Mouse (Mus musculus) liver, embryonic 11.5 days (tissue): ENCODE measurements around the gene Gm49403. TPM values are rescaled to one million over a fixed set of nuclear protein-coding genes. Genes with fewer than 3 reads are reported as not detected.
A peak's percentile ranks its signal among the peaks of the same experiment; 100 is the strongest.

Experiments
- ATAC-seq: fragments of 200-750 bp; cut with Nextera tagmentation; replicated peaks from 2 replicates; pipeline ENCODE4 v1.8.0; 2017; ENCODE audit warnings: moderate number of reproducible peaks, mild to moderate bottlenecking, moderate TSS enrichment, moderate library complexity; ENCODE audit not compliant: low FRiP score
- DNase-seq: peaks from one replicate; pipeline ENCODE4 v3.0.0-alpha.2; 2017; ENCODE audit warnings: low spot score
- H3K27ac ChIP-seq: fragments of 300-500 bp; sonication (generic); 2 replicates; pipeline ENCODE4 v1.5.1; 2014; ENCODE audit warnings: mild to moderate bottlenecking, low read depth, low read length, control low read depth
- H3K27me3 ChIP-seq: fragments of 300-500 bp; sonication (generic); replicated peaks from 2 replicates; pipeline ENCODE4 v1.6.1; 2014; ENCODE audit warnings: low read length, mixed read lengths; ENCODE audit not compliant: control insufficient read depth, insufficient read depth
- H3K36me3 ChIP-seq: fragments of 300-500 bp; sonication (generic); 2 replicates; pipeline ENCODE4 v1.6.1; 2014; ENCODE audit warnings: mild to moderate bottlenecking, low read length, moderate library complexity, mixed read lengths; ENCODE audit not compliant: control insufficient read depth, insufficient read depth
- H3K4me1 ChIP-seq: fragments of 300-500 bp; sonication (generic); replicated peaks from 2 replicates; pipeline ENCODE4 v1.6.1; 2014; ENCODE audit warnings: low read length, mixed read lengths; ENCODE audit not compliant: control insufficient read depth, insufficient read depth
- H3K4me2 ChIP-seq: fragments of 300-500 bp; sonication (generic); 2 replicates; pipeline ENCODE4 v1.6.1; 2014; ENCODE audit warnings: mild to moderate bottlenecking, control low read depth, moderate library complexity
- H3K4me3 ChIP-seq: fragments of 300-500 bp; sonication (generic); 2 replicates; pipeline ENCODE4 v1.5.1; 2014; ENCODE audit warnings: low read depth, low read length, control low read depth
- H3K9ac ChIP-seq: fragments of 300-500 bp; sonication (generic); 2 replicates; pipeline ENCODE4 v1.6.1; 2014; ENCODE audit warnings: low read depth, low read length, control low read depth
- H3K9me3 ChIP-seq: fragments of 300-500 bp; sonication (generic); 2 replicates; pipeline ENCODE4 v1.6.1; 2016; ENCODE audit warnings: low read length, inconsistent platforms, mixed read lengths; ENCODE audit not compliant: control insufficient read depth
- WGBS: fragments of 180-500 bp; shearing (Covaris S2); extraction: QIAGEN DNeasy Blood & Tissue Kit; methylation state at CpG from one replicate; pipeline ENCODE4 v1.1.7; 2014; 5-methylcytosine and 5-hydroxymethylcytosine counted together
- microRNA-seq: library from miRNA; unstranded; fragments of <30 nt; microRNA quantifications from one replicate; pipeline ENCODE4, GENCODE M21; 2017; ENCODE audit warnings: borderline number of aligned reads
- polyA plus RNA-seq: library from polyadenylated mRNA; unstranded; fragments of >200 nt; fragmentation: Nextera tagmentation; extraction: Ambion mirVana; gene quantifications from 2 replicates; pipeline ENCODE4 v1.2.1, GENCODE M21; 2014

Gm49403 gene
- polyA plus RNA-seq, 1 experiment from 2014 or later = not detected

GRCm38 (mm10) chr19:8930117-8930516, 46.4 kb downstream of the Gm49403 start:
- ATAC-seq (no peak), DNase-seq (no peak)
- H3K4me2 ChIP-seq = peak overlapping the region; percentile 90
- H3K4me3 ChIP-seq = peak overlapping the region; percentile 87
- H3K4me1 ChIP-seq = peaks cover 34% of the 10 kb centered on the region
- peak overlapping the region; percentile 88 for H3K9ac ChIP-seq
- no peaks in the 10 kb centered on the region for H3K9me3 ChIP-seq
- H3K36me3 ChIP-seq = peaks cover 27% of the 10 kb centered on the region
- no peaks in the 10 kb centered on the region for H3K27me3 ChIP-seq
- WGBS = 10% methylated on average over 11 of the region's 11 CpGs
- H3K27ac ChIP-seq = peak overlapping the region; percentile 92

GRCm38 (mm10) chr19:8930771-8931170, 47.0 kb downstream of the Gm49403 start:
- H3K9ac ChIP-seq = peak overlapping the region; percentile 88
- no peaks in the 10 kb centered on the region for H3K27me3 ChIP-seq
- 80% methylated on average over 7 of the region's 7 CpGs for WGBS

GRCm38 (mm10) chr19:8936736-8937135, 53.0 kb downstream of the Gm49403 start:
- DNase-seq = no peak
- H3K27ac ChIP-seq = no peak overlapping the region
- no peaks in the 10 kb centered on the region for H3K27me3 ChIP-seq
- ATAC-seq = no peak
- 80% methylated on average over 2 of the region's 2 CpGs for WGBS
- peaks cover 33% of the 10 kb centered on the region for H3K36me3 ChIP-seq
- H3K4me1 ChIP-seq = peaks cover 12% of the 10 kb centered on the region
- H3K4me2 ChIP-seq = no peak overlapping the region
- H3K4me3 ChIP-seq = no peak overlapping the region
- no peak overlapping the region for H3K9ac ChIP-seq
- no peaks in the 10 kb centered on the region for H3K9me3 ChIP-seq

More at GRCm38 (mm10) chr19:8930771-8931170, 47.0 kb downstream of the Gm49403 start:
- Histone ChIP-seq H3K27ac (no peak overlapping the region; the same call in 1 of the 2 replicates), H3K36me3 (peaks cover 25% of the 10 kb centered on the region), H3K4me2 (peak overlapping the region; percentile 90), H3K4me1 (peaks cover 34% of the 10 kb centered on the region), H3K4me3 (peak overlapping the region; percentile 87), H3K9me3 (no peaks in the 10 kb centered on the region)
- DNase-seq (no peak), ATAC-seq (no peak)

Small RNA genes within 50 kb of the gene (microRNA-seq; reads per million reads assigned to microRNA genes)
- not detected for gene Mir5136

Other genes with a start within 250 kb of the Gm49403 start
- gene Chrm1, start 220.1 kb upstream of the Gm49403 start, polyA plus RNA-seq = 0.12 TPM in 1 of 2 replicates, not detected in the other
- 150 and 159 TPM in 2 replicates for gene Slc3a2, start 160.6 kb upstream of the Gm49403 start, polyA plus RNA-seq
- 142 and 143 TPM in 2 replicates for gene Wdr74, start 148.1 kb upstream of the Gm49403 start, polyA plus RNA-seq
- gene 1700092M07Rik, start 143.2 kb upstream of the Gm49403 start, polyA plus RNA-seq = 1.7 and 2.0 TPM in 2 replicates
- 69.5 and 73.1 TPM in 2 replicates for gene Stx5a, start 142.5 kb upstream of the Gm49403 start, polyA plus RNA-seq
- gene Nxf1, start 126.9 kb upstream of the Gm49403 start, polyA plus RNA-seq = 197 and 198 TPM in 2 replicates
- gene Tmem223, start 112.9 kb upstream of the Gm49403 start, polyA plus RNA-seq = 116 and 123 TPM in 2 replicates
- gene Tmem179b, start 109.5 kb upstream of the Gm49403 start, polyA plus RNA-seq = 116 and 119 TPM in 2 replicates
- 25.9 TPM in 2 replicates for gene Taf6l, start 97.5 kb upstream of the Gm49403 start, polyA plus RNA-seq
- 152 and 159 TPM in 2 replicates for gene Polr2g, start 85.4 kb upstream of the Gm49403 start, polyA plus RNA-seq
- 3.2 and 4.1 TPM in 2 replicates for gene Zbtb3, start 81.4 kb upstream of the Gm49403 start, polyA plus RNA-seq
- gene Ttc9c, start 64.6 kb upstream of the Gm49403 start, polyA plus RNA-seq = 43.8 and 46.8 TPM in 2 replicates
- 5.5 and 6.4 TPM in 2 replicates for gene Hnrnpul2, start 63.9 kb upstream of the Gm49403 start, polyA plus RNA-seq
- gene AC129217.1, start 54.2 kb upstream of the Gm49403 start, polyA plus RNA-seq = 0.40 TPM in 1 of 2 replicates, not detected in the other
- gene Bscl2, start 46.5 kb upstream of the Gm49403 start, polyA plus RNA-seq = 52.7 and 52.9 TPM in 2 replicates
- gene Gng3, start 44.7 kb upstream of the Gm49403 start, polyA plus RNA-seq = 2.1 and 2.3 TPM in 2 replicates
- gene Lrrn4cl, start 33.2 kb upstream of the Gm49403 start, polyA plus RNA-seq = 0.10 and 0.34 TPM in 2 replicates
- 198 and 204 TPM in 2 replicates for gene Ubxn1, start 12.4 kb upstream of the Gm49403 start, polyA plus RNA-seq
- 57.1 and 66.9 TPM in 2 replicates for gene Uqcc3, start 3.0 kb upstream of the Gm49403 start, polyA plus RNA-seq
- gene Lbhd1, start 198 bp upstream of the Gm49403 start, polyA plus RNA-seq = 133 and 147 TPM in 2 replicates
- gene 1810009A15Rik, start 4.9 kb downstream of the Gm49403 start, polyA plus RNA-seq = 163 and 171 TPM in 2 replicates
- not detected in 2 replicates for gene Gm49416, start 5.0 kb downstream of the Gm49403 start, polyA plus RNA-seq
- gene Ints5, start 9.1 kb downstream of the Gm49403 start, polyA plus RNA-seq = 47.8 and 52.4 TPM in 2 replicates
- gene Ganab, start 14.1 kb downstream of the Gm49403 start, polyA plus RNA-seq = 91.8 and 106 TPM in 2 replicates
- gene B3gat3, start 36.4 kb downstream of the Gm49403 start, polyA plus RNA-seq = 32.3 and 34.8 TPM in 2 replicates
- 2.4 and 3.9 TPM in 2 replicates for gene Rom1, start 45.4 kb downstream of the Gm49403 start, polyA plus RNA-seq
- 22.6 and 26.1 TPM in 2 replicates for gene Eml3, start 45.6 kb downstream of the Gm49403 start, polyA plus RNA-seq
- 75.6 and 81.1 TPM in 2 replicates for gene Mta2, start 57.9 kb downstream of the Gm49403 start, polyA plus RNA-seq
- 42.4 and 43.2 TPM in 2 replicates for gene Tut1, start 69.9 kb downstream of the Gm49403 start, polyA plus RNA-seq
- 598 and 618 TPM in 2 replicates for gene Eef1g, start 83.1 kb downstream of the Gm49403 start, polyA plus RNA-seq
- gene Ahnak, start 105.4 kb downstream of the Gm49403 start, polyA plus RNA-seq = 2.6 and 3.7 TPM in 2 replicates
- gene Scgb1a1, start 204.0 kb downstream of the Gm49403 start, polyA plus RNA-seq = not detected in 2 replicates